Mouse (Mus musculus) embryonic facial prominence, embryonic 10.5 days (tissue): ENCODE measurements around the gene Gna13. TPM values are rescaled to one million over a fixed set of nuclear protein-coding genes. Genes with fewer than 3 reads are reported as not detected.

Source experiments
- DNase-seq: peaks from one replicate; pipeline ENCODE4 v3.0.0-alpha.2; 2017; ENCODE audit warnings: low spot score
- H3K27ac ChIP-seq: fragments of 300-500 bp; sonication (generic); replicated peaks from 2 replicates; pipeline ENCODE4 v1.5.1; 2016; ENCODE audit warnings: mild to moderate bottlenecking
- H3K27me3 ChIP-seq: fragments of 300-500 bp; sonication (generic); replicated peaks from 2 replicates; pipeline ENCODE4 v1.6.1; 2016; ENCODE audit warnings: low read depth, mild to moderate bottlenecking; ENCODE audit not compliant: poor library complexity, severe bottlenecking
- H3K36me3 ChIP-seq: fragments of 300-500 bp; sonication (generic); replicated peaks from 2 replicates; pipeline ENCODE4 v1.6.1; 2016; ENCODE audit warnings: mild to moderate bottlenecking, moderate library complexity
- H3K4me1 ChIP-seq: fragments of 300-500 bp; sonication (generic); 2 replicates; pipeline ENCODE4 v1.6.1; 2016
- H3K4me3 ChIP-seq: fragments of 300-500 bp; sonication (generic); 2 replicates; pipeline ENCODE4 v1.5.1; 2016; ENCODE audit warnings: mild to moderate bottlenecking, moderate library complexity
- H3K9me3 ChIP-seq: fragments of 300-500 bp; sonication (generic); 2 replicates; pipeline ENCODE4 v1.6.1; 2016; ENCODE audit warnings: mild to moderate bottlenecking
- WGBS: fragments of 180-500 bp; shearing (Covaris S2); methylation state at CpG from one replicate; pipeline ENCODE4 v1.1.7; 2016; 5-methylcytosine and 5-hydroxymethylcytosine counted together
- polyA plus RNA-seq: library from polyadenylated mRNA; unstranded; fragments of >200 nt; fragmentation: Nextera tagmentation; extraction: Ambion mirVana; gene quantifications from 2 replicates; pipeline ENCODE4 v1.2.1, GENCODE M21; 2016

Gna13 gene
- polyA plus RNA-seq = 18.3 and 18.5 TPM in 2 replicates

DNA sequence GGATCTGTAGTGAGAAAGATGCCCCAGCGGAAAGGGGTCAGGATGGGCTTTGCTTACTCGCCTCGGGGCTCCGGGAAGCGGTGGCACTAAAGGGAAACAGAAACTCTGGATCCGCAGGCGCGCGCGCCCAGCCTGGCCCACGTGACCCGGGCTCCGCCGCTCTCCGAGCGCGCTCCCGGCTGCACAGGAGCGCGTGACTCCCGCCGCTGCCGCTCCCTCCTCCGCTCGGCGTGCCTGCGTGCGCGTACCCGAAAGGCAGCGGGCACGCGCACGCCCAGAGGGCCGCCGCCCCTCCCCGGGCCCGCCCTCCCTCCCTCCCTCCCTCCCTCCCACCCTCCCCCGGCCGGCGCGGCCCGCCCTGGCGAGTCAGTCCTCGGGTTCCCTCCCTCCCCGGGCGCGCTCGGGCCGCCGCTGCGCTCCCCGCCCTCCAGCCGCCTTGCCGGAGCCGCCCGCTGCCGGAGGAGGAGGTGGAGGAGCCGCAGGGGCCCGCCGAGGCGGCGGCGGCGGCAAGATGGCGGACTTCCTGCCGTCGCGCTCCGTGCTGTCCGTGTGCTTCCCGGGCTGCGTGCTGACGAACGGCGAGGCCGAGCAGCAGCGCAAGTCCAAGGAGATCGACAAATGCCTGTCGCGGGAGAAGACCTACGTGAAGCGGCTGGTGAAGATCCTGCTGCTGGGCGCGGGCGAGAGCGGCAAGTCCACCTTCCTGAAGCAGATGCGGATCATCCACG lies at the start of gene Gna13:
Gene Gna13, plus strand, starts transcription at position 369 of the 728 bp plus-strand sequence.
- peaks cover 64% of the 10 kb centered on the region for H3K4me1 ChIP-seq
- peak within 1 kb of the TSS; percentile 97 for H3K27ac ChIP-seq
- peak; percentile 93 for DNase-seq
- no peaks in the 10 kb centered on the region for H3K9me3 ChIP-seq
- peaks cover 16% of the 10 kb centered on the region for H3K27me3 ChIP-seq
- under 1% methylated on average over 83 of the region's 89 CpGs for WGBS
- H3K36me3 ChIP-seq = peaks cover 27% of the 10 kb centered on the region
- H3K4me3 ChIP-seq = peak within 1 kb of the TSS; percentile 93

DNA sequence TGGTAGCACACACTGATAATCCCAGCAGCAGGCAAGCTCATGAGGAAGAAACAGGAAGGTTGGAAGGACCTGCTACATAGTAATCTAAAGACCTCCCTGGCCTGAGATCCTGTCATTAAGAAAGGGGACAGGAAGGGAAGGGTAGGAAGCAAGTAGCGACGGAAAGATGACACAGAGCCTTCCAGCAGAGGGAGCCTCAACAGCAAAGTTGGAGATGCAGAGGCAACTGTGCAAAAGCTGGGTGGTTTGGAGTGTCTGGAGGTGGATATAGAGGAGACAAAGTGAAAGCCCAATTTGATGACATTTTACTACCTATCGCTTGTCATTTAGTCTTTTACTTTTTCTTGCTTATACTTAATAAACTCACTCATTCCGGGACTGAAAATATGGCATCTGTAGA lies 45.7 kb upstream of the Gna13 start:
- Histone ChIP-seq H3K4me1 (peaks cover 8% of the 10 kb centered on the region; the same call in 1 of the 2 replicates), H3K9me3 (no peaks in the 10 kb centered on the region), H3K27ac (no peak overlapping the region), H3K27me3 (peaks cover 34% of the 10 kb centered on the region), H3K4me3 (no peak overlapping the region), H3K36me3 (no peaks in the 10 kb centered on the region)
- 42% methylated on average over 4 of the region's 4 CpGs for WGBS
- DNase-seq = no peak

GRCm38 (mm10) chr11:109319471-109319870 lies 43.2 kb upstream of the Gna13 start:
- Histone ChIP-seq H3K9me3 (no peaks in the 10 kb centered on the region), H3K4me1 (no peaks in the 10 kb centered on the region), H3K27ac (no peak overlapping the region), H3K36me3 (no peaks in the 10 kb centered on the region), H3K27me3 (peaks cover 21% of the 10 kb centered on the region), H3K4me3 (no peak overlapping the region)
- WGBS = 85% methylated on average over 4 of the region's 4 CpGs
- no peak for DNase-seq

DNA sequence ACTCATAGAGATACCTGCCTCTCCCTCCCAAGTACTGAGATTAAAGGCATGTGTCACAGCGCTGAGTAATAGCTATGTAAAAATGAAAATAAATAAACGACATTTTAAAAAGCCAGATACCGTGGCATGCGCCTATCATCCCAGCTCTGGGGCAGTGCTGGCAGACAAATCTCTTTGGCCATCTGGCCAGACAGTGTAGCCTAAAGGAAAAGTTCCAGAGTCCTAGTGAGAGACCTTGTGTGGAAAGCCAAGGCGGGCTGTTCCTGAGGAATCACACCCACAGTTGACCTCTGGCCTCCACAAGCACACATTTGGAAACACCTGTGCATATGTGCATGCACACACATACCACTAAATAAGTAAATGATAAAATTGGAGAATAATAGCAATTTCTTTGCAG lies 42.7 kb upstream of the Gna13 start:
- WGBS = 92% methylated on average over 5 of the region's 5 CpGs
- Histone ChIP-seq H3K27me3 (peaks cover 17% of the 10 kb centered on the region), H3K36me3 (no peaks in the 10 kb centered on the region), H3K27ac (no peak overlapping the region), H3K9me3 (no peaks in the 10 kb centered on the region), H3K4me3 (no peak overlapping the region), H3K4me1 (no peaks in the 10 kb centered on the region)
- no peak for DNase-seq

GRCm38 (mm10) chr11:109320361-109320933 lies 42.2 kb upstream of the Gna13 start:
- H3K4me3 ChIP-seq = no peak overlapping the region
- 64% methylated on average over 8 of the region's 8 CpGs for WGBS

DNA sequence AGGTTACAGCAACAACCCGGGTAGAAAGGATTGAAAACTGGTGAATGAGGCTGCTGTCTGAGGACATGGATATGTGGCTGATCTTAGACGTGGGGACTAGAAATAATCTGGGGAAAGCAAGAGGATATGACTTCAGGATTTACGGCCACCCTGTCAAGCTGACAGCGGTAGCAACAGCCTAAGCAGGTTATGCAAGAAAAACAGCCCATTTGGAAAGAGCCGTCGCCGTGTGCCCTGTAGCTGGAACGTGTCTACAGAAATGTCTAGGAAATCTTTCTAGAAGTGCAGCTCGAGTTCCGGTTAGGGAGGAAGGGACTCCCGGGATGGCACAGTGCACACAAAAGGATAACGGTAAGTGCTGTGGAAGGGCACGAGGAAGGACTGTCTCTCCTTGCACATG lies 36.4 kb upstream of the Gna13 start:
- WGBS = 74% methylated on average over 13 of the region's 13 CpGs
- Histone ChIP-seq H3K27me3 (peaks cover 8% of the 10 kb centered on the region), H3K4me3 (no peak overlapping the region), H3K9me3 (no peaks in the 10 kb centered on the region), H3K27ac (no peak overlapping the region), H3K36me3 (no peaks in the 10 kb centered on the region), H3K4me1 (peaks cover 4% of the 10 kb centered on the region)
- no peak for DNase-seq

More at GRCm38 (mm10) chr11:109320361-109320933, 42.2 kb upstream of the Gna13 start:
- Histone ChIP-seq H3K9me3 (no peaks in the 10 kb centered on the region), H3K27me3 (peaks cover 12% of the 10 kb centered on the region), H3K36me3 (no peaks in the 10 kb centered on the region), H3K27ac (no peak overlapping the region), H3K4me1 (no peaks in the 10 kb centered on the region)
- no peak for DNase-seq

DNA sequence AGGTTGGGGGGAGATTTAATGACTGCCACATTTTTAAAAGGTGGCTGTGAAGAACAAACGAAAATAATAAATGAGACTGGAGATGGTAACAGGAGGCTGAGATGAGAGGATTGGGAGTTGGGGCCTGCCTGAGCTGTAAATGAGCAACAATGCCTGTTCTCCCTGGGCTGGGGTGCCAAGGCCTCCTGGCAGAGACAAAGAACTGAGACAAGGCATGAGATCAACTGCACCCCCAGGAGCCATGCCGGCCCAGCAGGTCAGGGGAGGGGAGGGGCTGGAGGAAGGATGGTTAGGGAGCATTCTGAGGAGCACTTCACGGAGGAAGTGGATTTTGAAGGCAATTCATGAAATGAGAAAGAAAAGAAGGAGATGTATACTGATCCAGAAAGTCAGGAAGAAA lies 35.2 kb upstream of the Gna13 start:
- DNase-seq = no peak
- Histone ChIP-seq H3K4me3 (no peak overlapping the region), H3K27ac (no peak overlapping the region), H3K4me1 (peaks cover 11% of the 10 kb centered on the region), H3K9me3 (no peaks in the 10 kb centered on the region), H3K36me3 (no peaks in the 10 kb centered on the region), H3K27me3 (peaks cover 8% of the 10 kb centered on the region)
- WGBS = 32% methylated on average over 3 of the region's 3 CpGs

GRCm38 (mm10) chr11:109327952-109328351 lies 34.7 kb upstream of the Gna13 start:
- DNase-seq = no peak
- WGBS = 84% methylated on average over 10 of the region's 10 CpGs
- no peak overlapping the region for H3K4me3 ChIP-seq
- H3K4me1 ChIP-seq = peaks cover 11% of the 10 kb centered on the region
- no peaks in the 10 kb centered on the region for H3K36me3 ChIP-seq
- H3K9me3 ChIP-seq = no peaks in the 10 kb centered on the region
- peaks cover 11% of the 10 kb centered on the region for H3K27me3 ChIP-seq
- no peak overlapping the region for H3K27ac ChIP-seq

DNA sequence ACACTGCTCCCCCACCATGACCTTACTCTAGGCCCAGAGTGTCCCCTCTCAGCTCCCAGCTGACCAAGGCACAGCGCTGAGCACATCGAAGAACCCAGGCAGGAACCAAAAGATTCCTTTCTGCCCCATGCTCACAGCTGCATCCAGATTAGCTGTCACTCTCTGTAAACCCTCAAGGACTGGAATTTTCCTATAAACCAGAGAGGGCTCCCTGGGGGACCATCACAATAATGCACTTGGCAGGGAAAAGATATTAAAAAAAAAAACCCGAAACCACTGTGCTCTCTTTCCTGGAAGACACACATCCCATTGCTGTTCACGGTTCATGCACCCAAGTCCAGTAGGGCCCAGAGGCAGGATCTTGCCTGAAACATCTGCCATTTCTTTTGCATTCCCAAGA lies 33.3 kb upstream of the Gna13 start:
- DNase-seq = no peak
- no peaks in the 10 kb centered on the region for H3K9me3 ChIP-seq
- WGBS = 74% methylated on average over 4 of the region's 4 CpGs
- no peak overlapping the region for H3K4me3 ChIP-seq
- H3K27me3 ChIP-seq = peaks cover 11% of the 10 kb centered on the region
- peaks cover 11% of the 10 kb centered on the region for H3K4me1 ChIP-seq
- H3K27ac ChIP-seq = no peak overlapping the region
- no peaks in the 10 kb centered on the region for H3K36me3 ChIP-seq

GRCm38 (mm10) chr11:109330706-109331393 lies 31.8 kb upstream of the Gna13 start:
- WGBS = 36% methylated on average over 17 of the region's 17 CpGs
- no peak for DNase-seq

DNA sequence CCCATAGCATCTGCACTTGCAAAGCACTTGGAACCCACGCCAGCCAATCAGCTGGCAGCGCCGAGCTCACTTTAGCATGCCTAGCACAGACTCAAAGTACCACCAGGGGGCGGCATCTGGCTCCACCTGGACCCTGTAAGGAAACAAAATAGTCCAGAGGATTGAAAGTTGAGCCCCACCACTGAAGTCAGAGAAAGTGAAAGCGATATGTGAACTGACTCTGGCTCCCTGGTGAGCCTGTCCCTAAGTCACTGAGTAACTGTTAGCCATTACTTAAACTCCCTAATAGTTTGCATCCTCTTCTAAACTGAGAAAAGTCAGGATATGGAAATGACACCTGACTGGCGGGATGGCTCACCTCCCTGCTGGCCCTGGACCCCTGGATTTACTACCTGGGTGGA lies 31.2 kb upstream of the Gna13 start:
- H3K9me3 ChIP-seq = no peaks in the 10 kb centered on the region
- WGBS = 5% methylated on average over 6 of the region's 6 CpGs
- peaks cover 11% of the 10 kb centered on the region for H3K27me3 ChIP-seq
- H3K27ac ChIP-seq = no peak overlapping the region
- peak overlapping the region; percentile 40 for H3K4me3 ChIP-seq
- DNase-seq = peak; percentile 94
- H3K4me1 ChIP-seq = peaks cover 11% of the 10 kb centered on the region
- no peaks in the 10 kb centered on the region for H3K36me3 ChIP-seq

More at GRCm38 (mm10) chr11:109330706-109331393, 31.8 kb upstream of the Gna13 start:
- peaks cover 11% of the 10 kb centered on the region for H3K4me1 ChIP-seq
- H3K9me3 ChIP-seq = no peaks in the 10 kb centered on the region
- H3K27me3 ChIP-seq = peaks cover 11% of the 10 kb centered on the region
- H3K36me3 ChIP-seq = no peaks in the 10 kb centered on the region
- peak overlapping the region; percentile 40 for H3K4me3 ChIP-seq
- no peak overlapping the region for H3K27ac ChIP-seq

- no peak overlapping the region for H3K27ac ChIP-seq
- no peak for DNase-seq
Observed at GRCm38 (mm10) chr11:109332722-109333121, 29.9 kb upstream of the Gna13 start.

More at GRCm38 (mm10) chr11:109332722-109333121, 29.9 kb upstream of the Gna13 start:
- Histone ChIP-seq H3K4me3 (no peak overlapping the region), H3K9me3 (no peaks in the 10 kb centered on the region), H3K4me1 (peaks cover 11% of the 10 kb centered on the region), H3K36me3 (no peaks in the 10 kb centered on the region), H3K27me3 (peaks cover 7% of the 10 kb centered on the region)
- 80% methylated on average over 6 of the region's 6 CpGs for WGBS
